Mouse (Mus musculus) adrenal gland, adult 2 months (tissue): ENCODE measurements around the gene Fhad1. TPM values are rescaled to one million over a fixed set of nuclear protein-coding genes. Genes with fewer than 3 reads are reported as not detected.
"Not testable (repeated sequence)": the region's sequence is repeated elsewhere in the genome, so short reads cannot be mapped to it uniquely, and the experiment has no call there.

Experiments used
- DNase-seq: peaks from one replicate; pipeline ENCODE4 v3.0.0; 2021
- polyA plus RNA-seq: library from polyadenylated mRNA; depleted of rRNA; stranded (reverse); fragments of >200 nt; gene quantifications from 2 replicates; pipeline ENCODE4 v1.2.3, GENCODE M21; 2012
- total RNA-seq, 2 experiments: library from RNA; stranded (reverse); gene quantifications; 2 replicates each; pipeline ENCODE4 v1.2.3; 2021

Fhad1 gene
- total and polyA plus RNA-seq, 3 experiments: 0.13 to 0.79 (median 0.43) TPM

- no peak for DNase-seq
Observed at GRCm38 (mm10) chr4:142039662-142040353, 24.9 kb upstream of the Fhad1 start.

DNA sequence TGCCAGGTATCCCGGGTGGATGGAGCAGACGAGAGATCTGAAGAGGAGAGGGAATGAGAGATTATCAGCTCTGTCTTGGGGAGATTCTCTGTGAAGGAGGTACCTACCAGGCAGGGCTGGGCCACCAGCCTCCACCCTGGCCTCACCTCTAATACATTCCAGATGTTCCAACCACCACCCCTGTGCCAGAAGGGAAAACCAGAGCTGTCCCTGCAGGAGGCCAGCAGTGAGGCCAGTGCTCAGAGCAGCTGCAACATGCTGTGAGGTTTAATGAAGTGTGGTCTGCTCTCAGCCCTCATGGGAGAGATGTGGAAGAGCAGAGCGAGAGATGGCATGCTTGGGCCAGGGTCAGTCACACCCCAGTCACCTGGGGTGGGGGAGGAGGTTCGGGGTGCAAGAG is 23.0 kb upstream of the Fhad1 start:
- DNase-seq: no peak

- peak; percentile 41 for DNase-seq
Observed at GRCm38 (mm10) chr4:142028533-142028932, 13.7 kb upstream of the Fhad1 start.

GRCm38 (mm10) chr4:142026965-142027364 is 12.1 kb upstream of the Fhad1 start:
- no peak for DNase-seq

- DNase-seq: no peak
Observed at GRCm38 (mm10) chr4:142024536-142024935, 9.7 kb upstream of the Fhad1 start.

- DNase-seq: no peak
Observed at GRCm38 (mm10) chr4:142023166-142023565, 8.3 kb upstream of the Fhad1 start.

GRCm38 (mm10) chr4:142017686-142018085 is 2.8 kb upstream of the Fhad1 start:
- no peak for DNase-seq

DNA sequence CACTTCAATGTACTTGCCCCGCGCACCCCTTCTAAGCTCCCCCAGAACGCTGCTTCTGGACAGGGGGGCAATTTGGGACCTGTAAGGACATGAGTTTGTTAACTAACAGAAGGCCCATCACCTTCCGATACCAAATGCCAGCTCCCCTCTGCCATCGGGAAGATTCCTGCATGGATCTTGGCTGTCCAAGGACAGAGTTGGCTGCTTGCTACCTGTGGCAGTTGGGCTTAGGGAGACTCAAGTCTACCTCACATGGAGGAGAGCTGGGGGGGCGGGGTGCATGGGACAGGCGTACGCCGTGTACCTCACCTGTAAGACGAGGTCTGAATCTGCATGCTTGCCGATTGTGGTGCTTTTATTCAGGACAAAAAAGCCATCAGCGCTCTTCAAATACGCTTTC is 3.6 kb downstream of the Fhad1 start:
- no peak for DNase-seq

GRCm38 (mm10) chr4:142010441-142010840 is 4.4 kb downstream of the Fhad1 start:
- no peak for DNase-seq

GRCm38 (mm10) chr4:142008206-142008605 is 6.7 kb downstream of the Fhad1 start:
- no peak for DNase-seq

- DNase-seq: no peak
Observed at GRCm38 (mm10) chr4:142000581-142000980, 14.3 kb downstream of the Fhad1 start.

GRCm38 (mm10) chr4:141999494-142000074 is 15.3 kb downstream of the Fhad1 start:
- DNase-seq: no peak

- DNase-seq: no peak
Observed at GRCm38 (mm10) chr4:141998282-141998821, 16.5 kb downstream of the Fhad1 start.

DNA sequence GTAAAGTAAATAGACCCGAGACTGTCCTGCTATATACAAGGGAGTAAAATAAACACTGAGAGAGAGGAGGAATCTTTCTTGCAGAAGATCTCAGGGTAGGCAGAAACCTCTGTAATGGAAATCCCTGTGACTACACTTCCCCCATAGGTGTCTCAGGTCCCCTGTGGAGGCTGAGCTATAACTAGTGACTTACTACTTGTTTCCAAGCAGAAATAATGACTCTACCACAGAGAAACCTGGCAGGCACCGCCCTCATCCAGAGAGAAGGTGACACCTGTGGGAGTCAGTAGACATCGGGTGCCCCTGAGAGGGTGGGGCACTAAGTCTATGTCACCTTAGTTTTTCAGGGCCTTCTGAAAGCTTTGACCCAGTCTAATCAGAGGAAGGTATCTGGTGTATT is 18.0 kb downstream of the Fhad1 start:
- no peak for DNase-seq

DNA sequence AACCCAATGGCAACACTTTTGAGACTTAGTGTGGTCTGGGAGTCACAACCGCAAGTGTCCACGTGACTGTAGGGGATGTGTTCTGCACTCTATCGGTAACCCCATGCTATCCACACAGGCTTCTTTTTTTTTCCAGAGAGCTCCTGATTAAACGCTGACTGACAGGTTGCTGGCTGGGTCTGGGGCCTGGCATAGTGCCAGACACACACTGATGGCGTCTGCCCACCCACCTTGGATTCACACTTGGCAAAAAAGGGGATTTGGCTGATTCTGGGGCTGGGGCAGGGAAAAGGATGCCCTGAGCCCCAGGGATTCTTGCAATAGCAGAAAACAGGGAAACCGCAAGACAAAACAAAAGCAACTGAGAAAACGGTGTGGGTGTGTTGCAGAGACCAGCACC is 18.8 kb downstream of the Fhad1 start:
- DNase-seq: no peak

GRCm38 (mm10) chr4:141994062-141994471 is 20.8 kb downstream of the Fhad1 start:
- not testable (repeated sequence) for DNase-seq

- DNase-seq: no peak
Observed at GRCm38 (mm10) chr4:141993347-141994061, 21.4 kb downstream of the Fhad1 start.

GRCm38 (mm10) chr4:141992530-141993204 is 22.2 kb downstream of the Fhad1 start:
- DNase-seq: peak; percentile 26

DNA sequence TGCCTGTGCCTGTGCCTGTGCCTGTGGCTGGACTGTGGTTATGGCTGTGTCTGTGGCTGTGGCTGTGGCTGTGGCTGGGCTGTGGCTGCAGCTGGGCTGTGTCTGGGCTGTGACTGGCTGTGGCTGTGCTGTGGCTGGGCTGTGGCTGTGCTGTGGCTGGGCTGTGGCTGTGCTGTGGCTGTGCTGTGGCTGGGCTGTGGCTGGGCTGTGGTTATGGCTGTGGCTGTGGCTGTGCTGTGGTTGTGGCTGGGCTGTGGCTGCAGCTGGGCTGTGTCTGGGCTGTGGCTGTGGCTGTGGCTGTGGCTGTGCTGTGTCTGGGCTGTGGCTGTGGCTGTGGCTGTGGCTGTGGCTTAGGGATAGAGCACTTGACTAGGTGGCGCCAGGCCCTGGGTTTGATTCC is 26.7 kb downstream of the Fhad1 start:
- DNase-seq: no peak

DNA sequence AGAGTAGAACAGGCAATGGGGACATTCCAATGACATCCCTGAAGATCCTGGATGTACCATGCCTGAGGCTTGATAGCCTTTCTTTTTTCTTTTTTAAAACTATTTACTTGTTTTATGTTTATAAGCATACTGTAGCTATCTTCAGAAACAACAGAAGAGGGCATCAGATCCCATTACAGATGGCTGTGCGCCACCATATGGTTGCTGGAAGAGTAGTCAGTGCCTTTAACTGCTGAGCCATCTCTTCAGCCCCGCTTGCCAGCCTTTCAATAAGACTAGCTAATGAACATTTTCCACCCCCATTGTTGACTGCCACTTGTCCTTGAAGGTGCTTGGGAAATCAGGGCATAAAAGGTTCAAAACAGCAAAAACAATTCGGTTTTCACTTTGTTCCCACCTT is 31.2 kb downstream of the Fhad1 start:
- no peak for DNase-seq

GRCm38 (mm10) chr4:141981475-141981874 is 33.4 kb downstream of the Fhad1 start:
- no peak for DNase-seq

DNA sequence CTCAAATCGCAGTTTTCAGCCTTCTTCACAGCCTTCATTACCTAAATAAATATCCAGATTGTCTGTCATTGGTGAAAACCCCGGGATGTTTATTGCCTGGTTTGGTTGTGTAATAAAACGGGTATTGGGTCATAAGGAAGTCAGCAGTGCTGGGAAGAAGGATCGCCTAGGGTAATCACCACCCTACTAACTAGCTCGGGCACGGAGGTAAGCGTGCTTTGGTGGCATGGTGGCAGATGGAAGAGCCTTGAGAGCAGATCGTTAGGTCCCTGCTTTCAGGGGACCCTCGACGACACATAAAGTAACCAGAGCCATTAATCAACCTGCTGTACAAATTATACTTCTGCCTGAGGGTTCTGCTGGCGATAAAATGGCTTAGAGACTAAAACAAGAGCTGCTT is 36.3 kb downstream of the Fhad1 start:
- DNase-seq: no peak

DNA sequence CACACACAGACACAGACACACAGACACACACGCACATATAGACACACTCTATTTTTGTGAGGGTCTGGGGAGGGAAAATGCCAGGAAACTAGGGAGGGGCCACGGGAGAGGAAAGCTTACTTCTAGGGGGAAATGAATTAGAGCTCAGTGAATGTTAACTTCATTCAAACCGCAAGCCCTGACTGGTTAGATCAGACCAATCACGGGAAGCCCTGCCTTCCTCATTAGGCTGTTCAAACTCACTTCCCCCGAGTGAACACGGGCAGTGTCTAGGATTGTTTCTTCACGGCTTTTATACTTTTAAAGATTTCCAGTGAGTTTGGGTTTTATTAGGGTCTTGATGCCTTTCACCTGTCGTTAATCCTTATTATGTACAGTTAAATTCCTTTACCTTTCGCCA is 37.5 kb downstream of the Fhad1 start:
- no peak for DNase-seq
